Mouse (Mus musculus) midbrain, embryonic 12.5 days (tissue): ENCODE results near the gene Mup5. TPM values are rescaled to one million over a fixed set of nuclear protein-coding genes. Genes with fewer than 3 reads are reported as not detected.
A peak's percentile ranks its signal among the peaks of the same experiment; 100 is the strongest.
"Not testable (repeated sequence)": the region's sequence is repeated elsewhere in the genome, so short reads cannot be mapped to it uniquely, and the experiment has no call there.

Experiments
- ATAC-seq: fragments of 200-750 bp; cut with Nextera tagmentation; 2 replicates; pipeline ENCODE4 v1.8.0; 2017; ENCODE audit warnings: low read depth, moderate TSS enrichment, moderate library complexity; ENCODE audit not compliant: low FRiP score
- H3K27ac ChIP-seq: fragments of 300-500 bp; sonication (generic); replicated peaks from 2 replicates; pipeline ENCODE4 v1.5.1; 2016; ENCODE audit warnings: mild to moderate bottlenecking
- H3K27me3 ChIP-seq: fragments of 300-500 bp; sonication (generic); 2 replicates; pipeline ENCODE4 v1.6.1; 2016; ENCODE audit warnings: mild to moderate bottlenecking
- H3K36me3 ChIP-seq: fragments of 300-500 bp; sonication (generic); 2 replicates; pipeline ENCODE4 v1.6.1; 2016
- H3K4me1 ChIP-seq: fragments of 300-500 bp; sonication (generic); 2 replicates; pipeline ENCODE4 v1.6.1; 2016
- H3K4me2 ChIP-seq: fragments of 300-500 bp; sonication (generic); replicated peaks from 2 replicates; pipeline ENCODE4 v1.6.1; 2016; ENCODE audit warnings: mild to moderate bottlenecking, moderate library complexity
- H3K4me3 ChIP-seq: fragments of 300-500 bp; sonication (generic); 2 replicates; pipeline ENCODE4 v1.5.1; 2016; ENCODE audit warnings: mild to moderate bottlenecking
- H3K9ac ChIP-seq: fragments of 300-500 bp; sonication (generic); replicated peaks from 2 replicates; pipeline ENCODE4 v1.6.1; 2016; ENCODE audit warnings: mild to moderate bottlenecking, moderate library complexity
- H3K9me3 ChIP-seq: fragments of 300-500 bp; sonication (generic); 2 replicates; pipeline ENCODE4 v1.6.1; 2016; ENCODE audit warnings: mild to moderate bottlenecking
- WGBS: fragments of 180-500 bp; shearing (Covaris S2); methylation state at CpG from one replicate; pipeline ENCODE4 v1.1.7; 2016; 5-methylcytosine and 5-hydroxymethylcytosine counted together
- polyA plus RNA-seq: library from polyadenylated mRNA; unstranded; fragments of >200 nt; fragmentation: Nextera tagmentation; extraction: Ambion mirVana; gene quantifications from 2 replicates; pipeline ENCODE4 v1.2.1, GENCODE M21; 2016

Mup5 gene
- not detected in 2 replicates for polyA plus RNA-seq

DNA sequence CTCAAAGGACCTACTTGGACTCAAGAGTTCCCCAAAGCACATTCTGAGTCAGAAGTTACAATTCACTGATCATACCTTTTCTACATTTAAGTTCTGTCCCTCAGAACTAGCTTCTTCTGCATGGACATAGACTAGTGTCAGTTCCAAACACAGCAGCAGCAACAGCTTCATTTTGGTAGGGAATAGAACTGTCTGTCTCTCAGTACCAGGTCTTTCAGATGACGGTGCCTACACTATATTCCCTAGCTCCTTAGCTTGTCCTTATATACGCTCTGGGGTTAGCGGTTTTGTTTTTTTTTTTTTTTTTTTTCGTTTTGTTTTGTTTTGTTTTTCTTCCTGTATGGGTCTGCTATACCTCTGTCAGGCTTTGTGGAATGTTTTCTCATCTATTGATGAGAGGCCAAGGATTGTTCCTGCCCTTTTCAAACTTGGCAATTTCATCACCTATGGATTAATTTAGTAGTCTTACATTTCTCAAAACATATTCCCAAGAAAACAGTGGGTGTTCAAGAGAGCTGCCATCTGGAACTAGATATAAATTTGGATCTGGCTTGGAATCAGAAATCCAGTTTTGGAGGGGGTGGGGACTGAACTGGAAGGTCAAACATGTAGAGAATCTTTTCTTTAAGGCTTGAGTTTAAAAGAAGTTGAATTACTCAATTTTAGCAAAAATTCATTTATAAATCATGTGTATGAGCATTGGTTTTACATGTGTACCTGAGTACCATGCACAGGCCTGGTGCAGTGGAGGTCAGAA is at the start of gene Mup5:
TSS of gene Mup5 (minus strand) at position 282 of the 757 bp plus-strand sequence.
- no peak within 1 kb of the TSS for H3K4me2 ChIP-seq
- H3K27ac ChIP-seq, result no peak within 1 kb of the TSS
- H3K9me3 ChIP-seq, result no peaks in the 10 kb centered on the region
- H3K4me3 ChIP-seq, result no peak within 1 kb of the TSS
- H3K27me3 ChIP-seq, result no peaks in the 10 kb centered on the region
- H3K4me1 ChIP-seq, result no peaks in the 10 kb centered on the region
- H3K9ac ChIP-seq, result no peak within 1 kb of the TSS
- no peak for ATAC-seq
- H3K36me3 ChIP-seq, result no peaks in the 10 kb centered on the region
- WGBS, result 76% methylated on average over 4 of the region's 4 CpGs

DNA sequence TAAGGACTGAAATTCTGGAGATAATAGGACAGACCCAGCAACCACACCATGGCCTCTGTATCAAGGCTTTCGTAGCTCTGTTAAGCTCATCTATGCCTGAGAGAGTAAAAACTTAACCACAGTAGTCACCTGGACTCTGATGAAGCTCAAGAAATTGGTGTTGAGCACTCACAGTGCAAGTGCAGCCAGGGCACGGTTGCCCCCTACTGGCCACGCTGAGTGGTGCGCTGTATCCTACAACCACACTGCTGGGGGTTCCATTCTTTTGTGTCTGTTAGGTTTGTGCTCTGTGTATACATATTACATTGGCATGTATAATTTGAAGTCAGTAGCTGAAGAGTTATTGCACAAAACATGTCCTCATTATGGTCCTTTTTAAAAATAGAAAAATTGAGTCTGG is 23.1 kb upstream of the Mup5 start:
- 46% methylated on average over 4 of the region's 4 CpGs for WGBS
- H3K9me3 ChIP-seq, result peaks cover 6% of the 10 kb centered on the region; the same call in 1 of the 2 replicates
- no peaks in the 10 kb centered on the region for H3K4me1 ChIP-seq
- H3K36me3 ChIP-seq, result no peaks in the 10 kb centered on the region
- H3K27ac ChIP-seq, result no peak overlapping the region
- no peak overlapping the region for H3K4me3 ChIP-seq
- ATAC-seq, result no peak
- no peaks in the 10 kb centered on the region for H3K27me3 ChIP-seq
- H3K4me2 ChIP-seq, result no peak overlapping the region
- H3K9ac ChIP-seq, result no peak overlapping the region

DNA sequence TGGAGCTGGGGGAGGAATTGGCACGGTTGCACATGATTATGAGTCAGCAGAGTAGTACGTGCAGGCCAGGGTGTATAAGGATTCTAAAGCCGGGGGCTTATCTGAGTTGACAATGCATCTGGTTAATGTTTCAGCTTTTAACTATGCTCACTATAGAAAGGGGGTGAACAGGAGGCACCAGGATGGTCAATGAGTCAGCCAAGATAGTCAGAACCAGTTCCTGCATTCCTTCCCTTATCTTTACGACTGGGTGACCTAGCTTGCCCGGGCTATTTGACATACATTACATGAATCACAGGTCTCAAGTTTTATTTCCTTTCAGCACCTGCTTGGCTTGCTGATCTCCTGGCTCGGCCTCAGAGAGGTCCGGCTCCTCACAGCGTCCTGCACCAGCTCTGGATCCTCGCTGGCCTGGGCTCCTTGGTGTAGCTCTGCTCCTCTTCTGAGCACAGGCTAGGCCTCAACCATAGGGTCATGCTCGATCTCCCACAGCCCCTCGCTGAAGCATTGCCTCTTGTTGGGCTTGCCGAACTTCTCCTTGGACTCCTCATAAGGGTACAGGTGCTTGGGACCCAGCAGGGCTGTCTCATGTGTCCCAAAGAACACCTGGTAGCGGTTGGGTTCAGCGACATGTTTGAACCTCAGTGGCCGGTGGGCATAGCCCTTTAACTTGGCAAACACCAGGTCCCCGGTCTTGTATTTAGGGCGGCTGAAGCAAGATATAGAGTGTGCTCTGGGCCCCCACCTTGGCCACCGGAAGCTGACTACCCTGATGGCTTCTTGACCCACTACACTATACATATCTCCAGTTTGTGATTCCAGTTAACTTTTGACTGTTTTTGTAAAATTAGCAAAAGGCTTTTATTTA is 21.0 kb upstream of the Mup5 start:
- peak; percentile 60; the same call in 1 of the 2 replicates for ATAC-seq
- H3K4me1 ChIP-seq, result no peaks in the 10 kb centered on the region
- 95% methylated on average over 18 of the region's 18 CpGs for WGBS

DNA sequence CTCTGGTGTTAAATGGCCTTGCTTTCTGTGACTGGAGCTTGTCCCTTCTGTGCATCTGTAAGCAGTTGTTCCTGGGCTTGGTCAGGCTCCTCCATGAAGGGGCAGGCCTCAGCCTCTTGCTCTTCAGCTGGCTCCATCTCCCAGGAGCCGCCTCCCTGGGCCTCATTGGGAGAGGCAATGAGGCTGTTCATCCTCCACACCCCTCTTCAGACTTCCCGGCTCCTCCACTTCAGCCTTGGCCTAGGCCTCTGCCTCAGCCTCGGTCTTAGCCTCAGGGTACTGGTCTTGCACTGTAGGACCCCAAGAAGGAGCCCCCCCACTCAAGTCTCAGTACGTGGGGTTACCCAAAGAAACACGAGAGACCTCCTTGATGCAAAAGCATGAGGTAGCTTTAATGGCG is 20.3 kb upstream of the Mup5 start:
- peak; percentile 54; the same call in 1 of the 2 replicates for ATAC-seq
- 86% methylated on average over 6 of the region's 6 CpGs for WGBS
- H3K27me3 ChIP-seq, result no peaks in the 10 kb centered on the region
- no peaks in the 10 kb centered on the region for H3K4me1 ChIP-seq
- no peak overlapping the region for H3K4me2 ChIP-seq
- peaks cover 6% of the 10 kb centered on the region for H3K9me3 ChIP-seq
- H3K9ac ChIP-seq, result no peak overlapping the region
- H3K36me3 ChIP-seq, result no peaks in the 10 kb centered on the region
- no peak overlapping the region for H3K4me3 ChIP-seq
- no peak overlapping the region for H3K27ac ChIP-seq

More for the DNA sequence above, 21.0 kb upstream of the Mup5 start:
- Histone ChIP-seq H3K9ac (no peak overlapping the region), H3K4me3 (no peak overlapping the region), H3K4me2 (no peak overlapping the region), H3K27me3 (no peaks in the 10 kb centered on the region), H3K36me3 (no peaks in the 10 kb centered on the region), H3K27ac (no peak overlapping the region), H3K9me3 (peaks cover 6% of the 10 kb centered on the region)

DNA sequence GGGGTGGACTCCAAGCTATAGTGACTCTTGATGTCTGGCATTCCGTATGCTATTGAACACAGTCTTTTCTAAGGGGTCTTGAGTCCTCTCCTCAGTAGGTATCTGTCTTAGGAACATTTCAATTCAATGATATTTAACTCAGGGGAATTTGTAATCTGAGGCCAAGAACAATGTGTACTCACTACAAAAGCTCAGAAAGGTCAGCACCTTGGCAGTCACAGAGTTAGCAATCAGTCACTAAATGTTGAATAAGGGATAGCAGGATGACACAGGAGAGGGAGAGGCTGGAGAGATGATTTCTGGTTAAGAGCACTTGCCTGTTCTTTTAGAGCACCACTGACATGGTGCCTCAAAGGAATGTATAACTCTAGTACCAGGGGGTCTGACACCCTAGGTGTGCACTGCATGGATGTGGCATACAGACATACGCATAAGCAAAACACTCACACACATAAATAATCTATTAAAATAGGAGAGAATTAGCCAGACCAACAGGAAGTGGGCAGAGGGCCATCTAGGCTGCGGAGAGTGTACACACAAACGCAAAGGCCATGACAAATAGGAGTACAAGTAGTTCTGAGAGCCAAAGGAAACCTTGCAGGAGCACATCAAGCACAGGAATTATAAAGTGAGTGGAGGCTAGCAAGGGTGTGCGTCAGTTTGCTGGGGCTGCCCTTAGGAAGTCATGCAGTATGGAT is 9.9 kb upstream of the Mup5 start:
- Histone ChIP-seq H3K4me2 (no peak overlapping the region), H3K27ac (no peak overlapping the region), H3K9ac (no peak overlapping the region), H3K4me1 (no peaks in the 10 kb centered on the region), H3K27me3 (no peaks in the 10 kb centered on the region), H3K9me3 (no peaks in the 10 kb centered on the region), H3K36me3 (no peaks in the 10 kb centered on the region), H3K4me3 (no peak overlapping the region)
- WGBS, result 95% methylated on average over 5 of the region's 5 CpGs
- ATAC-seq, result no peak

DNA sequence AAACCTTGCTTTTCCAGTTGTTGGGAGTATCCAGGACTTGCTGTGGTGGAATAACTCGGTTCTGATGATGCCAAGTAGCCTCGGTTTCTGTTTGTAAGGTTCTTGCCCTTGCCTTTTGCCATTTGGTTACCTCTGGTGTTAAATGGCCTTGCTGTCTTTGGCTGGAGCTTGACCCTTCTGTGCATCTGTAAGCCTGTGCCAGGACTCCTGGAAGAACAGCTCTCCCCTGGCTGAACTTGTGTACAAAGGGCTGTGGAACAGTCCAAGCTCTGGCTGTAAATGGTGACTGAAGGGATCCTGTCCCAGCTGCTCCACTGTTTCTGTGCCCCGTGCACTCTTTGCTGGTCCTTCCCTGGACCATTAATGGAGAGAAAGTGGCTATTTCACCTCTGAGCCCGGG is 5.8 kb downstream of the Mup5 start:
- H3K4me3 ChIP-seq, result no peak overlapping the region
- 0 out of 2 replicates have a peak, but pooled peaks cover 3% of the 10 kb centered on the region for H3K9me3 ChIP-seq
- H3K36me3 ChIP-seq, result no peaks in the 10 kb centered on the region
- 74% methylated on average over 4 of the region's 4 CpGs for WGBS
- no peaks in the 10 kb centered on the region for H3K4me1 ChIP-seq
- no peaks in the 10 kb centered on the region for H3K27me3 ChIP-seq
- H3K4me2 ChIP-seq, result no peak overlapping the region
- H3K9ac ChIP-seq, result no peak overlapping the region
- H3K27ac ChIP-seq, result no peak overlapping the region
- no peak for ATAC-seq

DNA sequence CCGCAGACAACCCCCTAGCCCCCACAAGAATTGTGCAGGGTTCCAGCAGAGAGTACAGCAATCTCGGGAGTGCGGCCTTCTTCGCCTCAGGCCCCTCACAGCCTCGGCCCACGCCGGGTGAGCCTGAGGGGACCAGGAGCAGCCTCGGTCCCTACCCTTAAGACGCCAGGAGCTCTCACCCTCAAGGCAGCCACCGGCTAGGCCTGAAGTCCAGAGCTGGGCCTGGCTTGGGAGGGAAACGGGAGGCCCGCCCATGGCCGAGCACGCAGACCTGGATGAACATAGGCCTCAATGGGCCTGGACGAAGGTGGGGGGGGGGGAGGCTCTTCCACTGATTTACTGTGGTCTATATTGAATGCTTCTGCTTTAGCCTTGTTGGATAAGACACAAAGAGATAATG is 11.8 kb downstream of the Mup5 start:
- Histone ChIP-seq H3K9me3 (peaks cover 23% of the 10 kb centered on the region; the same call in 1 of the 2 replicates), H3K9ac (no peak overlapping the region), H3K4me3 (no peak overlapping the region), H3K36me3 (no peaks in the 10 kb centered on the region), H3K4me1 (no peaks in the 10 kb centered on the region), H3K4me2 (no peak overlapping the region), H3K27ac (no peak overlapping the region), H3K27me3 (no peaks in the 10 kb centered on the region)
- 90% methylated on average over 15 of the region's 15 CpGs for WGBS
- no peak for ATAC-seq

DNA sequence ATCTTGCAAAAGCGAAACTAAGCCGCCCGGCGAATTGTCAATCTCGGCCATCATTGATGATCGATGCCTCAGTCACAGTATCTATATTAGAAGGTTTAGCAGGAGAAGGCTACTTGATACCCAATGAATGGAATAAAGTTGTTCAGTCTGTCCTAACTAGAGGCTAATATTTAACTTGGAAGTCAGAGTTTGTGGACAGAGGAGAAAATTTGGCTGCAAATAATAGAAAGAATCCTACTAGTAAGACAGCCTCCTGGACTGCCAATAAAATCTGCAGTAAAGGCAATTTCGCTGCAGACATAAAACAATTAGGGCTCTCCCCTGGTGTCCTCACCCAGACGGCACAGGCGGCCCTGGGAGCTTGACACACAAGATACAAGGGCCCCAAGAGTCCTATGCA is 12.5 kb downstream of the Mup5 start:
- H3K36me3 ChIP-seq, H3K4me2 ChIP-seq, H3K4me1 ChIP-seq, H3K9ac ChIP-seq, ATAC-seq, H3K4me3 ChIP-seq, H3K27ac ChIP-seq, H3K27me3 ChIP-seq: not testable (repeated sequence)
- peaks cover 23% of the 10 kb centered on the region; the same call in 1 of the 2 replicates for H3K9me3 ChIP-seq
- WGBS, result 95% methylated on average over 9 of the region's 9 CpGs

DNA sequence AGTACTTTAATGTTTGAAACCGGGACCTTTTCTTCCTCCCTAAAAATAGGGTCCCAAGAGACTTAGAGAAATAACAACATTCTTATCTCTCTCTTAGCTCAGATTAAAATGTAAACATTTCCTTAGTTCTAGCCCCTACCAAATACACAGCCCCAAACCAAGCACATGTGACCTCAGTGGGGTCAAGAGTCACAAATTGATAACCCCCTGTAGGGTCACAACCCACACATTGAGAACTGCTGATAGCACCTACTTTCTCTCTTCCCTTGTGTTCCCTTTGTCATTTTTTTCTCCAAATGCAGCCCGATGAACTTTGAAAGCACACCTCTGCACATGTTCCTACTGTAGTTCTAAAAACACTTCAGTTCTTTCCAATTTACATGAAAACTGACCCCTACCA is 19.4 kb downstream of the Mup5 start:
- Histone ChIP-seq H3K27ac (no peak overlapping the region), H3K36me3 (no peaks in the 10 kb centered on the region), H3K9ac (no peak overlapping the region), H3K4me3 (no peak overlapping the region), H3K9me3 (no peaks in the 10 kb centered on the region), H3K27me3 (no peaks in the 10 kb centered on the region), H3K4me1 (no peaks in the 10 kb centered on the region), H3K4me2 (no peak overlapping the region)
- 81% methylated on average over 2 of the region's 2 CpGs for WGBS
- no peak for ATAC-seq

DNA sequence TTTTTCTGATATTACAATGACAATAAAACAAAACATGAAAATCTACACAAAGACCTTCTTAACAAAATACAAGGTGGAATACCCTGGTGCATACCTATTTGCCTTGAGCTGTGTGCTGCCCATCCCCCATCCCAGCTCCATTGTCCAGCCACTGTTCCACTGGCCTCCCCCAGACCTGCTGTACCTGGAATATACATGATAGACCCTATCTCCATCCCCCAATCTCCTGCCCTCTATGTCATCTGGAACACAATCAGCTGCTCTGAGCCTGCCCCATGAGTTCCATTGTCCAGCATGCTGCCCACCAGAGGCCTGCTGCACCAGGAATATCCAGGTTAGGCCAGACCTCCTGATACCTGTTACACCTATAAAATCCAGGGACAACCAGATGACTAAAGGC is 21.6 kb downstream of the Mup5 start:
- ATAC-seq, result peak; percentile 47; the same call in 1 of the 2 replicates
- Histone ChIP-seq H3K4me3 (no peak overlapping the region), H3K4me2 (no peak overlapping the region), H3K9me3 (0 out of 2 replicates have a peak, but pooled peaks cover 4% of the 10 kb centered on the region), H3K36me3 (no peaks in the 10 kb centered on the region), H3K27ac (no peak overlapping the region), H3K4me1 (no peaks in the 10 kb centered on the region), H3K27me3 (no peaks in the 10 kb centered on the region), H3K9ac (no peak overlapping the region)

DNA sequence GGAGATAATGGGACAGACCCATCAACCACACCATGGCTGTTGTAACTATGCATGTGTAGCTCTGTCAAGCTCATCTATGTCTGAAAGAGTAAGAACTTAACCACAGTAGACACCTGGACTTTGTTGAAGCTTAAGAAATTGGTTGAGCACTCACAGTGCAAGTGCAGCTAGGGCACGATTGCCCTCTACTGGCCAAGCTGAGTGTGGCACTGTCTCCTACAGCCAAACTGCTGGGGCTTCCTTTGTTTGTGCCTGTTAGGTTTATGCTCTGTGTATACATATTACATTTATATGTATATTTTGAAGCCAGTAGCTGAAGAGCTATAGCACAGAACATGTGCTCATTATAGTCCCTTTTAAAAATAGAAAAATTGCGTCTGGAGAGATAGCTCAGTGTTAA is 23.8 kb downstream of the Mup5 start:
- WGBS, result 15% methylated on average over 2 of the region's 2 CpGs
- H3K27me3 ChIP-seq, H3K27ac ChIP-seq, H3K4me1 ChIP-seq, H3K36me3 ChIP-seq, H3K4me2 ChIP-seq, H3K9me3 ChIP-seq, H3K4me3 ChIP-seq, H3K9ac ChIP-seq: not testable (repeated sequence)
- 0 out of 2 replicates have a peak, but pooled peaks have one; percentile 60 for ATAC-seq

DNA sequence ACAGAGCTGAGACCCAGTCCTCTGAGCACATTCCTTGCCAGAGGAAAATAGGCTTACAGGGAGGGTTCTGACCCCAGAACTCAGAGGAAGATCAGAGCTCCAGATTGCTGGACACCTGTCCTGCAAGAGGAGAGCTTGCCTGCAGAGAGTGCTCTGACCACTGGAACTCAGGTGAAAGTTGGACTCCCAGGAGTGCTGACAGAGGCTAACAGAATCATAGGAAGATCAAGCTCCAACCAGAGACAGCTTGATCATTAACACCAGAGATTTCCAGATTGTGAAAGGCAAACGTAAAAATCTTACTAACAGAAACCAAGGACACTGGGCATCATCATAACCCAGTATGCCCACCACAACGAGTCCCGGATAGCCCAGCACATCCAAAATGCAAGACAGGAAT is 26.1 kb downstream of the Mup5 start:
- ATAC-seq, H3K9ac ChIP-seq, H3K27me3 ChIP-seq, H3K4me1 ChIP-seq, H3K9me3 ChIP-seq, H3K36me3 ChIP-seq, H3K27ac ChIP-seq, H3K4me2 ChIP-seq, H3K4me3 ChIP-seq: not testable (repeated sequence)
- 90% methylated on average over 3 of the region's 3 CpGs for WGBS
